Mouse (Mus musculus) limb, embryonic 15.5 days (tissue): Measurements from ENCODE around the gene Fank1. TPM values are rescaled to one million over a fixed set of nuclear protein-coding genes. Genes with fewer than 3 reads are reported as not detected.

Experiments
- ATAC-seq: fragments of 200-750 bp; cut with Nextera tagmentation; 2 replicates; pipeline ENCODE4 v1.8.0; 2017; ENCODE audit warnings: low read depth, moderate TSS enrichment; ENCODE audit not compliant: insufficient number of reproducible peaks, low FRiP score, low TSS enrichment
- H3K27ac ChIP-seq: fragments of 300-500 bp; sonication (generic); 2 replicates; pipeline ENCODE4 v1.5.1; 2015; ENCODE audit warnings: moderate library complexity, mild to moderate bottlenecking, inconsistent platforms
- H3K27me3 ChIP-seq: fragments of 300-500 bp; sonication (generic); 2 replicates; pipeline ENCODE4 v1.6.1; 2015; ENCODE audit warnings: inconsistent platforms
- H3K36me3 ChIP-seq: fragments of 300-500 bp; sonication (generic); 2 replicates; pipeline ENCODE4 v1.6.1; 2015; ENCODE audit warnings: inconsistent platforms
- H3K4me1 ChIP-seq: fragments of 300-500 bp; sonication (generic); 2 replicates; pipeline ENCODE4 v1.6.1; 2015; ENCODE audit warnings: inconsistent platforms
- H3K4me2 ChIP-seq: fragments of 300-500 bp; sonication (generic); 2 replicates; pipeline ENCODE4 v1.6.1; 2015; ENCODE audit warnings: mild to moderate bottlenecking, inconsistent platforms
- H3K4me3 ChIP-seq: fragments of 300-500 bp; sonication (generic); 2 replicates; pipeline ENCODE4 v1.5.1; 2015; ENCODE audit warnings: mild to moderate bottlenecking, inconsistent platforms
- H3K9ac ChIP-seq: fragments of 300-500 bp; sonication (generic); 2 replicates; pipeline ENCODE4 v1.6.1; 2015; ENCODE audit warnings: inconsistent platforms
- H3K9me3 ChIP-seq: fragments of 300-500 bp; sonication (generic); 2 replicates; pipeline ENCODE4 v1.6.1; 2016; ENCODE audit warnings: inconsistent platforms
- WGBS: fragments of 180-500 bp; shearing (Covaris S2); methylation state at CpG from one replicate; pipeline ENCODE4 v1.1.7; 2015; 5-methylcytosine and 5-hydroxymethylcytosine counted together
- polyA plus RNA-seq: library from polyadenylated mRNA; unstranded; fragments of >200 nt; fragmentation: Nextera tagmentation; extraction: Ambion mirVana; gene quantifications from 2 replicates; pipeline ENCODE4 v1.2.1, GENCODE M21; 2015

Fank1 gene
- polyA plus RNA-seq: 0.15 TPM in 1 of 2 replicates, not detected in the other

DNA sequence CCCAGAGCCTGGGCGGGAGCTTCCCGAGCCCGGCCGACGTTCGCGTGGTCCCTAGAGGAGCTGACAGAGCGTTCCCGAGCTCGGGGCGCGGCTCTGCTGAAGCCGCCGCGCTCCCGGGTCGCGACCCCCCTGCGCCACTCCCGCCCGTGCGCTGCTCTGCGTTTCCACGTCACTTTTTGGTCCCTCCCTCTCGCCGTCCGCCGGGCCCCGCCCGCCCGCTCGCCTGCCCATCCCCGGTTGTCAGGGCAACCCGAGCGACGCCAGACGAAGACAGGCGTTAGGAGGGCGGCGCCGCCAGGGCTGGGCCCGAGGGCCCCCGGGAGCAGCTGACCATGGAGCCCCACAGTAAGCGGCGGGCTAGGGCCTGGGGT lies at the start of gene Fank1:
TSS of gene Fank1 (plus strand) at position 236 of the 371 bp plus-strand sequence.
- 0% methylated on average over 43 of the region's 45 CpGs for WGBS
- Histone ChIP-seq H3K27ac (no peak within 1 kb of the TSS), H3K9me3 (no peaks in the 10 kb centered on the region)

GRCm38 (mm10) chr7:133727027-133727426 lies 49.6 kb upstream of the Fank1 start:
- no peaks in the 10 kb centered on the region for H3K27me3 ChIP-seq
- H3K27ac ChIP-seq: no peak overlapping the region
- WGBS: 78% methylated on average over 6 of the region's 6 CpGs
- no peak for ATAC-seq
- no peak overlapping the region for H3K4me3 ChIP-seq
- no peak overlapping the region for H3K4me2 ChIP-seq
- peaks cover 23% of the 10 kb centered on the region for H3K36me3 ChIP-seq
- H3K9me3 ChIP-seq: no peaks in the 10 kb centered on the region
- no peaks in the 10 kb centered on the region for H3K4me1 ChIP-seq
- H3K9ac ChIP-seq: no peak overlapping the region

More for the DNA sequence above, at the start of gene Fank1:
- Histone ChIP-seq H3K4me1 (peaks cover 11% of the 10 kb centered on the region), H3K9ac (peak within 1 kb of the TSS; percentile 64), H3K4me2 (peak within 1 kb of the TSS; percentile 87), H3K36me3 (no peaks in the 10 kb centered on the region), H3K4me3 (peak within 1 kb of the TSS; percentile 80), H3K27me3 (peaks cover 19% of the 10 kb centered on the region; the same call in 1 of the 2 replicates)
- ATAC-seq: peak; percentile 86

GRCm38 (mm10) chr7:133729351-133729750 lies 47.3 kb upstream of the Fank1 start:
- H3K36me3 ChIP-seq: peaks cover 4% of the 10 kb centered on the region; the same call in 1 of the 2 replicates
- no peak overlapping the region for H3K4me3 ChIP-seq
- no peak for ATAC-seq
- H3K4me1 ChIP-seq: no peaks in the 10 kb centered on the region
- no peak overlapping the region for H3K4me2 ChIP-seq
- H3K9me3 ChIP-seq: no peaks in the 10 kb centered on the region
- 69% methylated on average over 5 of the region's 5 CpGs for WGBS
- no peak overlapping the region for H3K9ac ChIP-seq
- no peaks in the 10 kb centered on the region for H3K27me3 ChIP-seq
- H3K27ac ChIP-seq: no peak overlapping the region

GRCm38 (mm10) chr7:133730324-133731191 lies 46.1 kb upstream of the Fank1 start:
- H3K4me3 ChIP-seq: no peak overlapping the region
- H3K9ac ChIP-seq: no peak overlapping the region
- H3K9me3 ChIP-seq: no peaks in the 10 kb centered on the region
- H3K4me1 ChIP-seq: no peaks in the 10 kb centered on the region
- no peak overlapping the region for H3K4me2 ChIP-seq
- ATAC-seq: no peak
- no peaks in the 10 kb centered on the region for H3K27me3 ChIP-seq
- H3K27ac ChIP-seq: no peak overlapping the region
- H3K36me3 ChIP-seq: peaks cover 4% of the 10 kb centered on the region; the same call in 1 of the 2 replicates
- 77% methylated on average over 11 of the region's 11 CpGs for WGBS

DNA sequence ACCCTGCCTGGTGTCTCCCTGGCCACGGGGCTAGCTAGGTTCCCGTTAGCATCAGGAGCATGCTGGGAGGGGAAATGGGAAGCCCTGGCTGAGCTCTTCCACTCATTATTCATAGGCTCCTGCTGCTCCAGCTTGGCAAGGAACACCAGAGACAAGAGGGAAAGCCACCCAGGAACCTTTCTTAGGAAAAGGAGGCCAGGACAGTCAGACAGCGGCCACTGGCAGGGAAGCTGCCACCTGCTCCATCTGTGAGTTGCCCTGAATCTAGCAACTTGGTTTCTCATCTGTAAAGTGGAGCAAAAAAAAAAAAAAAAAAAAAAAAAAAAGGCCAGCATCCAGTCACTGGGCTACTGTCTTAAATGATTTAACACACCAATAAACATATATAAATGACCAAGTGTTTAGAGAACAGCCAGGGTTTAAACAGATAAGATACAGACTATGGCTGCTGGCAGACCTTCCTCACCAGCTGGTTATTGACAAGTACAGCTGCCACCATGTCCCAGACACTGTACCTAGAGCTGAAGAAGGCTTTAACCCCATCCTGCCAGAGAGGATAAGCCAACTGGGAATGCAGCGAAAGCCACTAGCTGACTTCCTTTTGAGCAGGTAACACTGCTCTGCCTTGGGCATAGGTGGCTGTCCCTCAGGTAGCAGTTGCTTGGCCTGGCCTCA lies 44.6 kb upstream of the Fank1 start:
- H3K4me3 ChIP-seq: no peak overlapping the region
- H3K27me3 ChIP-seq: no peaks in the 10 kb centered on the region
- no peak for ATAC-seq
- no peak overlapping the region for H3K4me2 ChIP-seq
- no peaks in the 10 kb centered on the region for H3K4me1 ChIP-seq
- H3K9ac ChIP-seq: no peak overlapping the region
- WGBS: 52% methylated on average over 4 of the region's 4 CpGs
- H3K27ac ChIP-seq: no peak overlapping the region
- H3K36me3 ChIP-seq: peaks cover 4% of the 10 kb centered on the region; the same call in 1 of the 2 replicates
- H3K9me3 ChIP-seq: no peaks in the 10 kb centered on the region

GRCm38 (mm10) chr7:133740558-133740957 lies 36.1 kb upstream of the Fank1 start:
- Histone ChIP-seq H3K4me3 (no peak overlapping the region), H3K27ac (no peak overlapping the region), H3K27me3 (no peaks in the 10 kb centered on the region), H3K9me3 (no peaks in the 10 kb centered on the region), H3K4me1 (peaks cover 3% of the 10 kb centered on the region; the same call in 1 of the 2 replicates), H3K4me2 (no peak overlapping the region), H3K9ac (no peak overlapping the region), H3K36me3 (peaks cover 16% of the 10 kb centered on the region)
- ATAC-seq: no peak
- 81% methylated on average over 7 of the region's 7 CpGs for WGBS

GRCm38 (mm10) chr7:133742530-133743325 lies 33.9 kb upstream of the Fank1 start:
- Histone ChIP-seq H3K27me3 (no peaks in the 10 kb centered on the region), H3K27ac (no peak overlapping the region), H3K4me2 (no peak overlapping the region), H3K9ac (no peak overlapping the region), H3K4me3 (no peak overlapping the region), H3K4me1 (peaks cover 3% of the 10 kb centered on the region; the same call in 1 of the 2 replicates), H3K9me3 (no peaks in the 10 kb centered on the region), H3K36me3 (peaks cover 23% of the 10 kb centered on the region)
- ATAC-seq: no peak
- WGBS: 85% methylated on average over 12 of the region's 12 CpGs

- WGBS: 65% methylated on average over 4 of the region's 4 CpGs
- Histone ChIP-seq H3K9ac (no peak overlapping the region), H3K27ac (no peak overlapping the region), H3K9me3 (no peaks in the 10 kb centered on the region), H3K4me1 (peaks cover 3% of the 10 kb centered on the region; the same call in 1 of the 2 replicates), H3K36me3 (peaks cover 23% of the 10 kb centered on the region), H3K27me3 (no peaks in the 10 kb centered on the region), H3K4me3 (no peak overlapping the region), H3K4me2 (no peak overlapping the region)
- no peak for ATAC-seq
Measured at GRCm38 (mm10) chr7:133743611-133744010, 33.0 kb upstream of the Fank1 start.

DNA sequence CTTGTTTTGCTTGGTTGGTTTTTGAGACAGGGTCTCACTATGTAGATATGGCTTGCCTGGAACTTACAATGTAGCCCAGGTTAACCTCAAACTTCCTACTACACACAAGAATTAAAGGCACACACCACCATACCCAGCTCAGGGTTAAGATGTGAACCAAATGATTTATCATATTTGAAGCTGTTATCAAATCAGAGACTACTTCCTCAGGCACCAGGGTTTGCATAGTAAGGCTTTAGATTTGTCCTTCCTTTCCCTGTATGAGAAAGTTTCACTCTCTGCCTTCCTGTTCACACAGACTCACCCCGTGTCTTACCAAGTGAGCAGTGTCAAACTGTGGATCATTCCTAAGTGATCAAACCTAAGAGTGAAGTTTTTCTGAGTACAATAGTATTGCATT lies 32.5 kb upstream of the Fank1 start:
- Histone ChIP-seq H3K27me3 (no peaks in the 10 kb centered on the region), H3K27ac (no peak overlapping the region), H3K9me3 (no peaks in the 10 kb centered on the region), H3K4me3 (no peak overlapping the region), H3K9ac (no peak overlapping the region), H3K4me2 (no peak overlapping the region), H3K4me1 (peaks cover 3% of the 10 kb centered on the region; the same call in 1 of the 2 replicates), H3K36me3 (peaks cover 21% of the 10 kb centered on the region)
- ATAC-seq: no peak
- WGBS: 75% methylated on average over 1 of the region's 1 CpGs

DNA sequence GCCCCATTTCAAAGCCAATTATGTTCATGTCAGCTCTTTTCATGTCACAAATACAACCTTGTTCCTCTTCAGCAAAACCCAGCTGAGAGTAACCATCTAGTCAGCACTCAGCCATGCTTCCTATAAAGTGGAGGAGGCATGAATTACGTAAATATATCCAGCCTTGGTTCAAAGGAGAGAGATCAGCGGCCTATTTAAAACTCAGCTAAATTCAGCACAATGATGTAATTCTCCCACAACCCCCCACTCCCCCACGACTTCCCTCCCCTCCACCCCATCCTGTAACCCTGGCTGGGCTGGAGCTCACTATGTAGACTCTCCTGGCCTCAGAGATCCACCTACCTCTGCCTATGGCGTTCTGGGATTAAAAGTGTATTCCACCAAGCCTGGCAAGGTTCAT lies 32.0 kb upstream of the Fank1 start:
- Histone ChIP-seq H3K9me3 (no peaks in the 10 kb centered on the region), H3K27me3 (no peaks in the 10 kb centered on the region), H3K9ac (no peak overlapping the region), H3K4me3 (no peak overlapping the region), H3K4me1 (peaks cover 3% of the 10 kb centered on the region; the same call in 1 of the 2 replicates), H3K36me3 (peaks cover 21% of the 10 kb centered on the region), H3K27ac (no peak overlapping the region), H3K4me2 (no peak overlapping the region)
- 33% methylated on average over 4 of the region's 4 CpGs for WGBS
- no peak for ATAC-seq

DNA sequence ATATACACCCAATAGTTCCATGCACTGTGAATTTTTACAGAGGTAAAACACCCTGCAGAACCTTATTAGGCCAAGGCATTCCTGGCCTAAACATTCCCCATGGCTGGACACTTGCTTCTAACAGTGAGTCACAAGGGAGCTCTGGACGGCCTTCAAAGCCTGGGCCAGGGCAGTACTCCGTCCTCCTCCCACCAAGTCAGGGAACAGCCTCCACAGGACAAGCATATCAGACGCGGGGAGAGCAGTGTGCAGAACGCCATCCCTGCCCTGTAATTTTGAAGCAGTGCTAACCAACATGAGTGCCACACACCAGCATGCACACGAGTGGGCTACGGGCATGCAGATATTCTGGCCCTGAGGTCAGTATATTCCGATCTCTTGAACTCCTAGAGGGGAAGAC lies 29.3 kb upstream of the Fank1 start:
- peaks cover 3% of the 10 kb centered on the region; the same call in 1 of the 2 replicates for H3K4me1 ChIP-seq
- no peak overlapping the region for H3K4me3 ChIP-seq
- ATAC-seq: no peak
- WGBS: 76% methylated on average over 8 of the region's 8 CpGs
- peaks cover 9% of the 10 kb centered on the region for H3K36me3 ChIP-seq
- H3K4me2 ChIP-seq: no peak overlapping the region
- no peaks in the 10 kb centered on the region for H3K9me3 ChIP-seq
- no peaks in the 10 kb centered on the region for H3K27me3 ChIP-seq
- H3K27ac ChIP-seq: no peak overlapping the region
- H3K9ac ChIP-seq: no peak overlapping the region
